Mouse (Mus musculus): ENCODE measurements around the gene Psmd3. TPM values are rescaled to one million over a fixed set of nuclear protein-coding genes. Genes with fewer than 3 reads are reported as not detected.

Gene Psmd3
- polyA plus RNA-seq, 1 experiment = 128 TPM

DNA sequence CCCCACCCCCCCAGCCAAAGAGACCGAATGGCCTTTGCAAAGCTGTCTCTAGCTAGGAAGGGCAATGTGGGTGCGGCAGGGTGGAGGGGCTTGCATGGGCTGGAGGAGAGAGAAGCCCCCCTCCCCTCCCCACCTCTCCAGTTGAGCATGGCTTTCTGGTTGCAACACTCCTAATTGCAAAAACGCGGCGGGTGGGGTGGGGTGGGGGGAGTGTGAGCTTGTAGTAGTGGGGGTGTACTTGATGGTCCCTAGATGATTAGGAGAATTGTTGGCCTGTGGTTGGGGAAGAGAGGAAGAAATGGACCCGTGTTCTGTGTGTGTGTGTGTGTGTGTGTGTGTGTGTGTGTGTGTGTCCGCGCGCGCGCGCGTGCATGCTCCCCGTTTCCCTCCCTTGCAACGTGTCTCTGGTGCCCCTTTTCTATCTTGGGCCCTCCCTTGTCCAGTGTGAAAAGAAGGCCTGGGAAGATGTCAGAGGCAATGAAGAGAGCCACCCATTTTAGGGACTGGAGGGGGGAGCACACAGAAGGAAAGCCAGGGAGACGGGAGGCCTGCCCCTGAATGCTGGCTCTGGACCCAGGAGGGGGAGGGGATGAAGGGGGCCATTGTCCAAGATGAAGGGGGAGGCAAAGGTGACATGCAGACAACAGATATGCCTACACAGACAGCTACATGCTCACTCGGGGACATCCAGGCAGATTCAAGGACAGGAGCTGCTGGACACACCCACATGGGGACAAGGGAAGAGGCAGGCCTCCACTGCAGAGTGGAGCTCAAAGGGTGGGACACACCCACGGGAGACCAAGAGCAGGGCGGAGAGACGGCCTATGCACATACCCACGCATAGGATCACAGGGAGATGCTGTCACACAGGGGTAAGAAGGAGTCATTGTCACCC, 60.3 kb downstream of the Psmd3 start:
- H3K36me3 ChIP-seq (replicated peaks; ENCODE audit: low read length) = peaks cover 14% of the 10 kb centered on the region
- H3K27me3 ChIP-seq (replicated peaks) = no peaks in the 10 kb centered on the region
- H3K9me3 ChIP-seq = no peaks in the 10 kb centered on the region
- peak overlapping the region; percentile 98 for H3K4me3 ChIP-seq (replicated peaks)
- no peak for TF ChIP-seq GATA1 (IDR thresholded peaks at IDR 0.05; ENCODE audit: borderline replicate concordance, low read length)
- TF ChIP-seq FLI1 (IDR thresholded peaks at IDR 0.05; ENCODE audit: low read length) = no peak
- peaks cover 85% of the 10 kb centered on the region for H3K4me1 ChIP-seq

DNA sequence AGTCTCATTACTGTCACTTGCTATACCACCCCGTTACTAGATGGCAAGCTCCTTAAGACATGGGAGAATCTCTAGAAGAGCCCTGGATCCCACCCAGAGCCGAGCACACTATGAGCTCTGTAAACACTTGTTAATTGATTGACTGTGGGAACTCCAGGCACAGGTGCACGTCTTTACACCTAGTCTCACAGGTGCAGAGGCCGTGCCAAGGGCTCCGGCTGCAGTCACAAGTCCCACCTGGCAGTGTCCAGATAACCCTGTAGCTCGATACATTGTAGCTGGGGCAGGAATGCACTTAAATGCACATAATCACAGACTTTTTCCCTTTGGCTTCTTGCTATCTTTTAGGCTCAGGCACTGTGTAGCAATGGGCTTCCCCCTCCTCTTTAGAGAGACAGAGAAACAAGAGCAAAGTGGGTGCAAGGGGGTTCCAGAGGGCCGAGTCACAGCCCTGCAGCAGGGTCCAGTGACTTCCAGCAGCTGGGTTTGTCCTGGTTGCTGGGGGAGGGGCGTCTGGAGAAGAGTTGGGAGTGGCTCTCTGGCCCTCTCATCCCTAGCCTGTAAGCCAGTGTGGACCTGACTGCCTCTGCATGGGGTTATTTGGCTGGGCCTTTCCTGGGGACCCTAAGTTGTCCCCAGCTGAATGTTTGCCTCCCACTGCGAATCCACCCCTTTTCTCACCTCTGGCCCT, 61.4 kb downstream of the Psmd3 start:
- Histone ChIP-seq H3K27me3 (replicated peaks) (no peaks in the 10 kb centered on the region), H3K4me3 (replicated peaks) (peak overlapping the region; percentile 98), H3K4me1 (peaks cover 89% of the 10 kb centered on the region), H3K36me3 (replicated peaks; ENCODE audit: low read length) (peaks cover 14% of the 10 kb centered on the region), H3K9me3 (no peaks in the 10 kb centered on the region)
- TF ChIP-seq FLI1 (IDR thresholded peaks at IDR 0.05; ENCODE audit: low read length) (no peak), GATA1 (IDR thresholded peaks at IDR 0.05; ENCODE audit: borderline replicate concordance, low read length) (no peak)

DNA sequence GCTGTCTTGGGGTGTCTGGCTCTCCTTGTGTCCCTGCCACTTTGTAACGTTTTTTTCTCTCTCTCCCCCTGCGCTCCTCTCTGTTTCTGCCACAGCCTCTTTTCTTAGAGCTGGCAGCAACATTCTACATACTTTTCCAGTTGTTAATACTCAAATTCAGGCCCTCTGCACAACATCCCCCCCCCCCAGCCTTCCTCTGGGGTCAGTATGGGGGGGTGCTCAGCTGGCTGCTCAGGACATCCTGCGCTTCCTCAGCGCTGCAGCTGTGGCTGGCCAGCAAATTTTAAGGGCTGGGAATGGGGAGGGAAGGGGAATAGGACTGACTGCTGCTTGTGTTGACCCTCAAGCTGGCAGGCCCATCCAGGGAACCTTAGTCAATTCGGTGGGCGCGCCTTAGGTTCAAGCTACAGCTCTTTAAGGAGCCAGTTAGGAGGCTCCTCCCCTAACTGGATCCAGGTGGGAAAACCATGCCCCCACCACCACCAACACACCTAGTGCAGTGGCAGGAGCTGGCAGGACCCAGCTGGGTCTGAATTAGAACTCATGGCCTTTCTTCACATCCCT, 62.2 kb downstream of the Psmd3 start:
- H3K9me3 ChIP-seq = no peaks in the 10 kb centered on the region
- H3K27me3 ChIP-seq (replicated peaks) = no peaks in the 10 kb centered on the region
- TF ChIP-seq GATA1 (IDR thresholded peaks at IDR 0.05; ENCODE audit: borderline replicate concordance, low read length) (no peak), FLI1 (IDR thresholded peaks at IDR 0.05; ENCODE audit: low read length) (no peak)
- H3K4me3 ChIP-seq (replicated peaks) = peak overlapping the region; percentile 98
- peaks cover 14% of the 10 kb centered on the region for H3K36me3 ChIP-seq (replicated peaks; ENCODE audit: low read length)
- H3K4me1 ChIP-seq = peaks cover 91% of the 10 kb centered on the region

Other genes with a start within 250 kb of the Psmd3 start
- 9.6 and 89.1 TPM in 2 replicates for gene Mien1, start 243.6 kb upstream of the Psmd3 start, polyA plus RNA-seq (2012; ENCODE audit: insufficient read depth, low replicate concordance)
- not detected in 2 replicates for gene Grb7, start 236.2 kb upstream of the Psmd3 start, polyA plus RNA-seq (2012; ENCODE audit: insufficient read depth, low replicate concordance)
- gene Ikzf3, start 136.5 kb upstream of the Psmd3 start, polyA plus RNA-seq (2012; ENCODE audit: insufficient read depth, low replicate concordance) = 0.47 TPM in 1 of 2 replicates, not detected in the other
- gene Zpbp2, start 131.5 kb upstream of the Psmd3 start, polyA plus RNA-seq (2012; ENCODE audit: insufficient read depth, low replicate concordance) = 0.08 TPM in 1 of 2 replicates, not detected in the other
- 106 and 188 TPM in 2 replicates for gene Ormdl3, start 95.2 kb upstream of the Psmd3 start, polyA plus RNA-seq (2012; ENCODE audit: insufficient read depth, low replicate concordance)
- gene Lrrc3c, start 84.3 kb upstream of the Psmd3 start, polyA plus RNA-seq (2012; ENCODE audit: insufficient read depth, low replicate concordance) = not detected in 2 replicates
- gene Gm12355, start 56.9 kb upstream of the Psmd3 start, polyA plus RNA-seq (2012; ENCODE audit: insufficient read depth, low replicate concordance) = not detected in 2 replicates
- gene Gsdma3, start 56.2 kb upstream of the Psmd3 start, polyA plus RNA-seq (2012; ENCODE audit: insufficient read depth, low replicate concordance) = not detected in 2 replicates
- not detected in 2 replicates for gene Gsdma2, start 35.8 kb upstream of the Psmd3 start, polyA plus RNA-seq (2012; ENCODE audit: insufficient read depth, low replicate concordance)
- 2.2 and 3.4 TPM in 2 replicates for gene Gsdma, start 18.2 kb upstream of the Psmd3 start, polyA plus RNA-seq (2012; ENCODE audit: insufficient read depth, low replicate concordance)
- gene Csf3, start 18.7 kb downstream of the Psmd3 start, polyA plus RNA-seq (2012; ENCODE audit: insufficient read depth, low replicate concordance) = not detected in 2 replicates
- 40.2 and 55.7 TPM in 2 replicates for gene Med24, start 46.9 kb downstream of the Psmd3 start, polyA plus RNA-seq (2012; ENCODE audit: insufficient read depth, low replicate concordance)
- 37.6 and 38.9 TPM in 2 replicates for gene Thra, start 58.1 kb downstream of the Psmd3 start, polyA plus RNA-seq (2012; ENCODE audit: insufficient read depth, low replicate concordance)
- 5.6 and 22.1 TPM in 2 replicates for gene Nr1d1, start 92.8 kb downstream of the Psmd3 start, polyA plus RNA-seq (2012; ENCODE audit: insufficient read depth, low replicate concordance)
- 30.0 and 46.8 TPM in 2 replicates for gene Msl1, start 113.0 kb downstream of the Psmd3 start, polyA plus RNA-seq (2012; ENCODE audit: insufficient read depth, low replicate concordance)
- 10.6 and 13.2 TPM in 2 replicates for gene Casc3, start 122.4 kb downstream of the Psmd3 start, polyA plus RNA-seq (2012; ENCODE audit: insufficient read depth, low replicate concordance)
- 0.29 TPM in 1 of 2 replicates, not detected in the other for gene Rapgefl1, start 154.2 kb downstream of the Psmd3 start, polyA plus RNA-seq (2012; ENCODE audit: insufficient read depth, low replicate concordance)
- 7.3 and 10.6 TPM in 2 replicates for gene Wipf2, start 181.1 kb downstream of the Psmd3 start, polyA plus RNA-seq (2012; ENCODE audit: insufficient read depth, low replicate concordance)
- gene Cdc6, start 225.2 kb downstream of the Psmd3 start, polyA plus RNA-seq (2012; ENCODE audit: insufficient read depth, low replicate concordance) = 0.44 TPM in 1 of 2 replicates, not detected in the other
- 11.8 and 25.3 TPM in 2 replicates for gene Rara, start 245.3 kb downstream of the Psmd3 start, polyA plus RNA-seq (2012; ENCODE audit: insufficient read depth, low replicate concordance)